In the genomic region with DNA sequence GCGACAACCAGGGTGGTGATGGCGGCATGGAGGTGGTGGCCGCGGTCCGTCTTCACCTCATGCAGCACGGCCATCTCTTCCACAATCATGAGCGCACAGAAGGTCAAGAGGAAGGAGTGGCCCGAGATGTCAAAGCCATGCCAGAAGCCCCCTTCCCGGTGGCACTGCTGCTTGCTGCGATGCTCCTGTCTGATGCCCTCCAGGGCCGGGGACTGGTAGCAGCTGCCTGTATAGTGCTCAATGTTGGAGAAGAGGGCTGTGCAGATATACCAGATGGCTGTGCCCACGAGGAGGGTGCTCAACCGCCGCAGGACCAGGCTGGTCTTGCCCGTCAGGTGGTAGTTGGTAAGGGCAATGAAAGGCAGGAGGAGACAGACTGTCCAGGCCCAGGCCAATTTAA, we compare ENCODE assay signal across 33 mouse cellular contexts. TPM values are rescaled to one million over a fixed set of nuclear protein-coding genes. Genes with fewer than 3 reads are reported as not detected.
DNase-seq lines count a peak whose midpoint lies in the region; ATAC-seq and TF ChIP-seq lines count a peak whose summit lies in the region.
"Had no signal": no experiment of that assay in that cellular context is flagged by ENCODE, and none has a peak within 500 bp of the region (broad histone marks: within the 10 kb centered on the region; RNA-seq: fewer than 3 reads in every experiment).

No protein-coding gene starts in this region.

- H3K4me2 ChIP-seq in forebrain, embryonic 11.5 days (ENCODE audit: low read depth, low read length, severe bottlenecking), result no peak overlapping the region
- no peak overlapping the region for H3K4me2 ChIP-seq in forebrain, embryonic 14.5 days (ENCODE audit: low read length)
- H3K4me2 ChIP-seq in midbrain, embryonic 15.5 days, result no peak overlapping the region
- H3K4me2 ChIP-seq: embryonic facial prominence, embryonic 12.5 days; embryonic facial prominence, embryonic 15.5 days; forebrain, embryonic 12.5 days; heart, embryonic 11.5 days; heart, embryonic 15.5 days; hindbrain, embryonic 14.5 days had no signal

- 0 out of 2 replicates have a peak, but pooled peaks cover 1% of the 10 kb centered on the region for H3K79me2 ChIP-seq in heart, adult 2 months (replicated peaks; ENCODE audit: control insufficient read depth, insufficient read depth, low read length)

- H3K27me3 ChIP-seq in forebrain, embryonic 11.5 days (ENCODE audit: control insufficient read depth, insufficient read depth, low read length), result no peaks in the 10 kb centered on the region
- no peaks in the 10 kb centered on the region for H3K27me3 ChIP-seq in forebrain, embryonic 14.5 days (replicated peaks; ENCODE audit: control insufficient read depth, insufficient read depth, low read length)
- no peaks in the 10 kb centered on the region for H3K27me3 ChIP-seq in heart, adult 2 months (ENCODE audit: control insufficient read depth, insufficient read depth, low read length)
- no peaks in the 10 kb centered on the region for H3K27me3 ChIP-seq in midbrain, embryonic 15.5 days (replicated peaks)
- H3K27me3 ChIP-seq: embryonic facial prominence, embryonic 12.5 days; embryonic facial prominence, embryonic 15.5 days; forebrain, embryonic 12.5 days; heart, embryonic 15.5 days; Patski had no signal

- WGBS in forebrain, embryonic 11.5 days, result 96% methylated on average over 15 of the region's 15 CpGs
- WGBS in forebrain, embryonic 14.5 days, result 93% methylated on average over 15 of the region's 15 CpGs
- 92% methylated on average over 15 of the region's 15 CpGs for whole genome bisulfite sequencing in heart, adult 2 months
- 96% methylated on average over 15 of the region's 15 CpGs for WGBS in midbrain, embryonic 15.5 days

- peak; percentile 16 for DNase-seq in cerebellum, adult 11-12 months
- DNase-seq in cerebellum, postnatal 14 days, result no peak
- DNase-seq in forebrain, embryonic 11.5 days (ENCODE audit: low spot score), result peak; percentile 44
- no peak for DNase-seq in forebrain, embryonic 14.5 days (ENCODE audit: low spot score)
- peak in 1 of 2 experiments; percentile 27 for DNase-seq in heart, adult 2 months
- DNase-seq in heart, postnatal 4 days, result no peak
- DNase-seq: adrenal gland, postnatal 10 days; adrenal gland, postnatal 36 days; cerebellum, adult 11 months; cerebellum, adult 8-10 months; gastrocnemius, postnatal 25 days; heart, postnatal 10 days; heart, postnatal 36 days; kidney, adult 18-20 months had no signal

- H3K27ac ChIP-seq in forebrain, embryonic 11.5 days (ENCODE audit: low read depth, low read length), result no peak overlapping the region
- no peak overlapping the region for H3K27ac ChIP-seq in forebrain, embryonic 14.5 days (ENCODE audit: low read depth, low read length)
- H3K27ac ChIP-seq in heart, adult 2 months, result peak overlapping the region; percentile 98
- no peak overlapping the region for H3K27ac ChIP-seq in midbrain, embryonic 15.5 days
- H3K27ac ChIP-seq: embryonic facial prominence, embryonic 12.5 days; embryonic facial prominence, embryonic 15.5 days; forebrain, embryonic 12.5 days; heart, embryonic 15.5 days; hindbrain, embryonic 14.5 days; hindbrain, postnatal 0 days had no signal

- no peak for TF ChIP-seq EP300 in heart, adult 2 months (IDR thresholded peaks at IDR 0.05; ENCODE audit: insufficient read depth, low read depth, low read length)

- no peak for ATAC-seq in forebrain, embryonic 11.5 days (replicated peaks; ENCODE audit: low FRiP score)
- no peak for ATAC-seq in forebrain, embryonic 14.5 days
- no peak for ATAC-seq in midbrain, embryonic 15.5 days (replicated peaks)
- ATAC-seq: forebrain, embryonic 16.5 days; hindbrain, postnatal 0 days; inflammation-experienced regulatory T-cells, adult 6 months; intestine, embryonic 16.5 days; Patski had no signal

- peaks cover 6% of the 10 kb centered on the region; the same call in 1 of the 2 replicates for H3K4me1 ChIP-seq in forebrain, embryonic 11.5 days (replicated peaks; ENCODE audit: control insufficient read depth, insufficient read depth, low read length)
- H3K4me1 ChIP-seq in forebrain, embryonic 14.5 days (ENCODE audit: control insufficient read depth, insufficient read depth, low read length), result peaks cover 8% of the 10 kb centered on the region
- H3K4me1 ChIP-seq in heart, adult 2 months (ENCODE audit: control insufficient read depth, insufficient read depth, low read length), result peaks cover 3% of the 10 kb centered on the region; the same call in 1 of the 2 replicates
- peaks cover 10% of the 10 kb centered on the region for H3K4me1 ChIP-seq in midbrain, embryonic 15.5 days

- H3K9ac ChIP-seq in forebrain, embryonic 11.5 days (ENCODE audit: low read length), result no peak overlapping the region
- H3K9ac ChIP-seq in forebrain, embryonic 14.5 days (ENCODE audit: low read length), result no peak overlapping the region
- H3K9ac ChIP-seq in heart, adult 2 months (ENCODE audit: low read depth, low read length), result no peak overlapping the region
- H3K9ac ChIP-seq in midbrain, embryonic 15.5 days, result no peak overlapping the region
- H3K9ac ChIP-seq: embryonic facial prominence, embryonic 12.5 days; embryonic facial prominence, embryonic 15.5 days; forebrain, embryonic 12.5 days; heart, embryonic 15.5 days; hindbrain, embryonic 14.5 days had no signal

- no peak for TF ChIP-seq CTCF in heart, adult 2 months (IDR thresholded peaks at IDR 0.05)

- TF ChIP-seq POLR2A in heart, adult 2 months (IDR thresholded peaks at IDR 0.05; ENCODE audit: insufficient read depth, low read depth, low read length), result no peak

- no peaks in the 10 kb centered on the region for H3K9me3 ChIP-seq in forebrain, embryonic 11.5 days (ENCODE audit: control insufficient read depth, low read length)
- no peaks in the 10 kb centered on the region for H3K9me3 ChIP-seq in forebrain, embryonic 14.5 days (replicated peaks; ENCODE audit: control insufficient read depth, low read length)
- H3K9me3 ChIP-seq in midbrain, embryonic 15.5 days, result no peaks in the 10 kb centered on the region
- H3K9me3 ChIP-seq: embryonic facial prominence, embryonic 12.5 days; embryonic facial prominence, embryonic 15.5 days; forebrain, embryonic 12.5 days; G1E; heart, embryonic 15.5 days had no signal

- peaks cover 2% of the 10 kb centered on the region; the same call in 1 of the 2 replicates for H3K36me3 ChIP-seq in forebrain, embryonic 11.5 days (ENCODE audit: control insufficient read depth, insufficient read depth, low read length)
- peaks cover 31% of the 10 kb centered on the region; the same call in 1 of the 2 replicates for H3K36me3 ChIP-seq in forebrain, embryonic 14.5 days (ENCODE audit: control insufficient read depth, insufficient read depth, low read length)
- peaks cover 8% of the 10 kb centered on the region for H3K36me3 ChIP-seq in heart, adult 2 months (ENCODE audit: control insufficient read depth, insufficient read depth, low read length)
- peaks cover 21% of the 10 kb centered on the region for H3K36me3 ChIP-seq in midbrain, embryonic 15.5 days (replicated peaks)

- H3K4me3 ChIP-seq in forebrain, embryonic 11.5 days (ENCODE audit: low read depth, low read length), result no peak overlapping the region
- no peak overlapping the region for H3K4me3 ChIP-seq in forebrain, embryonic 14.5 days (ENCODE audit: low read depth, low read length)
- no peak overlapping the region for H3K4me3 ChIP-seq in heart, adult 2 months
- H3K4me3 ChIP-seq in midbrain, embryonic 15.5 days, result no peak overlapping the region
- H3K4me3 ChIP-seq: embryonic facial prominence, embryonic 12.5 days; embryonic facial prominence, embryonic 15.5 days; forebrain, embryonic 12.5 days; heart, embryonic 15.5 days had no signal

- intact Hi-C loops in heart, adult 2 months (cut with DNase I), result no loop called here

RNA-seq across cellular contexts. Expression of a gene that starts 2.7 kb away (rescaled TPM):
- 11.3 and 12.5 TPM in 2 replicates for polyA plus RNA-seq in forebrain, embryonic 11.5 days (2014; fragmentation: Nextera tagmentation; extraction: Ambion mirVana)
- 8.6 and 10.4 TPM in 2 replicates for polyA plus RNA-seq in forebrain, embryonic 14.5 days (2014; fragmentation: Nextera tagmentation; extraction: Ambion mirVana)
- total RNA-seq in heart, adult 2 months (2021), result 100 to 1,000 TPM; 196 to 223 TPM
- polyA plus RNA-seq in heart, adult 2 months (2012; rRNA removed), result 93.8 and 139 TPM in 2 replicates
- total RNA-seq in heart, postnatal 4 days (2021), result 10 to 100 TPM; 27.8 to 28.1 TPM
- 16.5 and 17.0 TPM in 2 replicates for polyA plus RNA-seq in midbrain, embryonic 15.5 days (2015; fragmentation: Nextera tagmentation; extraction: Ambion mirVana)

RNA-seq across cellular contexts. Expression of a gene that starts 22.4 kb away (rescaled TPM):
- polyA plus RNA-seq in forebrain, embryonic 11.5 days (2014; fragmentation: Nextera tagmentation; extraction: Ambion mirVana), result not detected in 2 replicates
- 0.40 TPM in 1 of 2 replicates, not detected in the other for polyA plus RNA-seq in forebrain, embryonic 14.5 days (2014; fragmentation: Nextera tagmentation; extraction: Ambion mirVana)
- not detected for total RNA-seq in heart, adult 2 months (2021)
- not detected in 2 replicates for polyA plus RNA-seq in heart, adult 2 months (2012; rRNA removed)
- total RNA-seq in heart, postnatal 4 days (2021), result not detected
- polyA plus RNA-seq in midbrain, embryonic 15.5 days (2015; fragmentation: Nextera tagmentation; extraction: Ambion mirVana), result not detected in 2 replicates
- total RNA-seq: adrenal gland, adult 18-20 months; adrenal gland, postnatal 10 days; adrenal gland, postnatal 36 days; common myeloid progenitor, adult 5-6 weeks; G1E; gastrocnemius, adult 18-20 months; gastrocnemius, postnatal 25 days; heart, adult 8-10 months; heart, postnatal 10 days; heart, postnatal 36 days had no signal
- polyA plus RNA-seq: embryonic facial prominence, embryonic 12.5 days; forebrain, embryonic 12.5 days; forebrain, embryonic 16.5 days; G1E; gonadal fat pad, adult 2 months; heart, embryonic 11.5 days; heart, embryonic 15.5 days; inflammation-experienced regulatory T-cells, adult 6 months; Patski had no signal

RNA-seq across cellular contexts. Expression of a gene that starts 31.4 kb away (rescaled TPM):
- 28.8 and 31.1 TPM in 2 replicates for polyA plus RNA-seq in forebrain, embryonic 11.5 days (2014; fragmentation: Nextera tagmentation; extraction: Ambion mirVana)
- 107 and 113 TPM in 2 replicates for polyA plus RNA-seq in forebrain, embryonic 14.5 days (2014; fragmentation: Nextera tagmentation; extraction: Ambion mirVana)
- total RNA-seq in heart, adult 2 months (2021), result not detected
- 0.23 and 0.25 TPM in 2 replicates for polyA plus RNA-seq in heart, adult 2 months (2012; rRNA removed)
- total RNA-seq in heart, postnatal 4 days (2021), result not detected
- 145 and 146 TPM in 2 replicates for polyA plus RNA-seq in midbrain, embryonic 15.5 days (2015; fragmentation: Nextera tagmentation; extraction: Ambion mirVana)
- total RNA-seq: gastrocnemius, postnatal 25 days; heart, adult 8-10 months; heart, postnatal 10 days; heart, postnatal 36 days had no signal
- polyA plus RNA-seq: G1E had no signal

RNA-seq across cellular contexts. Expression of a gene that starts 36.9 kb away (rescaled TPM):
- not detected in 2 replicates for polyA plus RNA-seq in forebrain, embryonic 11.5 days (2014; fragmentation: Nextera tagmentation; extraction: Ambion mirVana)
- polyA plus RNA-seq in forebrain, embryonic 14.5 days (2014; fragmentation: Nextera tagmentation; extraction: Ambion mirVana), result not detected in 2 replicates
- total RNA-seq in heart, adult 2 months (2021), result not detected
- 0.03 TPM in 1 of 2 replicates, not detected in the other for polyA plus RNA-seq in heart, adult 2 months (2012; rRNA removed)
- not detected for total RNA-seq in heart, postnatal 4 days (2021)
- polyA plus RNA-seq in midbrain, embryonic 15.5 days (2015; fragmentation: Nextera tagmentation; extraction: Ambion mirVana), result not detected in 2 replicates
- total RNA-seq: gastrocnemius, postnatal 25 days; heart, adult 8-10 months; heart, postnatal 10 days; heart, postnatal 36 days had no signal
- polyA plus RNA-seq: embryonic facial prominence, embryonic 12.5 days; embryonic facial prominence, embryonic 15.5 days; forebrain, embryonic 12.5 days; heart, embryonic 15.5 days; hindbrain, embryonic 11.5 days; hindbrain, embryonic 14.5 days; hindbrain, postnatal 0 days; inflammation-experienced regulatory T-cells, adult 6 months had no signal

RNA-seq across cellular contexts. Expression of a gene that starts 45.2 kb away (rescaled TPM):
- polyA plus RNA-seq in forebrain, embryonic 11.5 days (2014; fragmentation: Nextera tagmentation; extraction: Ambion mirVana), result 80.7 and 85.5 TPM in 2 replicates
- 83.6 and 90.3 TPM in 2 replicates for polyA plus RNA-seq in forebrain, embryonic 14.5 days (2014; fragmentation: Nextera tagmentation; extraction: Ambion mirVana)
- total RNA-seq in heart, adult 2 months (2021), result 10 to 100 TPM; 19.6 to 21.2 TPM
- polyA plus RNA-seq in heart, adult 2 months (2012; rRNA removed), result 9.7 and 16.4 TPM in 2 replicates
- total RNA-seq in heart, postnatal 4 days (2021), result 10 to 100 TPM; 21.6 to 24.2 TPM
- 73.1 and 78.7 TPM in 2 replicates for polyA plus RNA-seq in midbrain, embryonic 15.5 days (2015; fragmentation: Nextera tagmentation; extraction: Ambion mirVana)

Comparison
In these comparisons a context has a peak if more than half of its experiments do, and no peak if none do; other contexts are left out.
1. DNase-seq: peak in cerebellum, adult 11-12 months (single experiment) and forebrain, embryonic 11.5 days (single experiment); none in cerebellum, postnatal 14 days (0 of 2), forebrain, embryonic 14.5 days (single experiment) and heart, postnatal 4 days (single experiment).
2. RNA of a gene that starts 31.4 kb away (polyA plus RNA-seq): 145 to 146 TPM in midbrain, embryonic 15.5 days, 107 to 113 TPM in forebrain, embryonic 14.5 days and 28.8 to 31.1 TPM in forebrain, embryonic 11.5 days; 0.23 to 0.25 TPM in heart, adult 2 months; every median in the first group is over 10 times any median in the second.